Mouse (Mus musculus) forelimb bud, embryonic 11.5 days (tissue): ENCODE data around the gene Gm4922.

ENCODE experiments used
- DNase-seq: peaks from one replicate; pipeline ENCODE4 v3.0.0-alpha.2; 2012; ENCODE audit warnings: low read depth, low spot score

Gm4922 gene

GRCm38 (mm10) chr10:18786693-18787092 lies at the start of gene Gm4922:
Gene Gm4922, minus strand, starts transcription at chr10:18786793.
- no peak for DNase-seq

GRCm38 (mm10) chr10:18835684-18836479 lies 49.3 kb upstream of the Gm4922 start:
- DNase-seq, result no peak

GRCm38 (mm10) chr10:18834389-18834788 lies 47.8 kb upstream of the Gm4922 start:
- no peak for DNase-seq

GRCm38 (mm10) chr10:18831823-18832222 lies 45.2 kb upstream of the Gm4922 start:
- DNase-seq, result no peak

GRCm38 (mm10) chr10:18830359-18830758 lies 43.8 kb upstream of the Gm4922 start:
- no peak for DNase-seq

GRCm38 (mm10) chr10:18827936-18828335 lies 41.3 kb upstream of the Gm4922 start:
- DNase-seq, result no peak

- DNase-seq, result no peak
Measured at GRCm38 (mm10) chr10:18826107-18826506, 39.5 kb upstream of the Gm4922 start.

- DNase-seq, result no peak
Measured at GRCm38 (mm10) chr10:18825143-18825542, 38.5 kb upstream of the Gm4922 start.

- peak; percentile 57 for DNase-seq
Measured at GRCm38 (mm10) chr10:18816560-18816959, 30.0 kb upstream of the Gm4922 start.

GRCm38 (mm10) chr10:18811751-18812150 lies 25.2 kb upstream of the Gm4922 start:
- DNase-seq, result no peak

- no peak for DNase-seq
Measured at GRCm38 (mm10) chr10:18790063-18790462, 3.5 kb upstream of the Gm4922 start.

- DNase-seq, result no peak
Measured at GRCm38 (mm10) chr10:18788601-18789000, 2.0 kb upstream of the Gm4922 start.

GRCm38 (mm10) chr10:18777546-18777945 lies 9.0 kb downstream of the Gm4922 start:
- no peak for DNase-seq

GRCm38 (mm10) chr10:18772537-18773179 lies 13.9 kb downstream of the Gm4922 start:
- DNase-seq, result no peak

- DNase-seq, result no peak
Measured at GRCm38 (mm10) chr10:18769909-18770308, 16.7 kb downstream of the Gm4922 start.

GRCm38 (mm10) chr10:18760241-18760640 lies 26.4 kb downstream of the Gm4922 start:
- peak; percentile 58 for DNase-seq

- no peak for DNase-seq
Measured at GRCm38 (mm10) chr10:18750057-18750456, 36.5 kb downstream of the Gm4922 start.

- DNase-seq, result no peak
Measured at GRCm38 (mm10) chr10:18743286-18744142, 43.1 kb downstream of the Gm4922 start, which contains the start of gene Arfgef3. Gene Arfgef3, minus strand, starts transcription at chr10:18743949.

- DNase-seq, result no peak
Measured at GRCm38 (mm10) chr10:18742086-18742485, 44.5 kb downstream of the Gm4922 start.

- DNase-seq, result no peak
Measured at GRCm38 (mm10) chr10:18741024-18741423, 45.6 kb downstream of the Gm4922 start.
